Mouse (Mus musculus) testis, adult 2 months (tissue): ENCODE measurements around the gene Sdad1.

Experiments
- CTCF ChIP-seq: fragments of 200-500 bp; IDR thresholded peaks from 2 replicates; pipeline ENCODE4 v1.5.1; 2012; ENCODE audit warnings: low read depth, mild to moderate bottlenecking, inconsistent platforms, low read length, moderate library complexity; ENCODE audit not compliant: control insufficient read depth, insufficient read depth, insufficient replicate concordance
- POLR2A ChIP-seq: fragments of 200-500 bp; IDR thresholded peaks from 2 replicates; pipeline ENCODE4 v1.6.1; 2012; ENCODE audit warnings: low read depth, mild to moderate bottlenecking, inconsistent platforms, low read length, moderate library complexity; ENCODE audit not compliant: control insufficient read depth

- no peak for TF ChIP-seq POLR2A
- TF ChIP-seq CTCF: no peak
Observed at GRCm38 (mm10) chr5:92358767-92359455, 48.6 kb upstream of the Sdad1 start.
